Mouse (Mus musculus) WW6 (cell line): ENCODE data around the gene Slc39a10.
"Not testable (repeated sequence)": the region's sequence is repeated elsewhere in the genome, so short reads cannot be mapped to it uniquely, and the experiment has no call there.

Source experiments
- DNase-seq: peaks from one replicate; pipeline ENCODE4 v3.0.0-alpha.2; 2013; ENCODE audit warnings: low read depth, low spot score

The Slc39a10 gene

DNA sequence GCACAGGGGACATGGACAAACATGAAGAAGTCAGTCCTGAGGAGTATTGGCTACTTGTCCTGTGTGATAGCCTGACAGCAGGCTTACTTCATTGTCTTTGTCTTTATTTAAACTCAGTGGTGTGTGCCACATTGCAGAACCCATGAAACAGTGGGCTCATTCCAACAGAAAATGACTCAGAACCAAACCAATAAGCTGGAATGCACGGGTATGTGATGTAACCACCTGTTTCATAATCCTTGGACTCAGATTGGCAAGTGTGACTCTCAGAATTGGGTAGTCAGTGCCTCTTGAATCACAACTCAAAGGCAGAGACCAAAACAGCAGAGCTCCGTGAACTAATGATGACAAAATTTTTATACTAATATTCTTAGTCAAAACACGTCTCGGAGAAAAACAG is 110.4 kb downstream of the Slc39a10 start:
- DNase-seq = not testable (repeated sequence)

DNA sequence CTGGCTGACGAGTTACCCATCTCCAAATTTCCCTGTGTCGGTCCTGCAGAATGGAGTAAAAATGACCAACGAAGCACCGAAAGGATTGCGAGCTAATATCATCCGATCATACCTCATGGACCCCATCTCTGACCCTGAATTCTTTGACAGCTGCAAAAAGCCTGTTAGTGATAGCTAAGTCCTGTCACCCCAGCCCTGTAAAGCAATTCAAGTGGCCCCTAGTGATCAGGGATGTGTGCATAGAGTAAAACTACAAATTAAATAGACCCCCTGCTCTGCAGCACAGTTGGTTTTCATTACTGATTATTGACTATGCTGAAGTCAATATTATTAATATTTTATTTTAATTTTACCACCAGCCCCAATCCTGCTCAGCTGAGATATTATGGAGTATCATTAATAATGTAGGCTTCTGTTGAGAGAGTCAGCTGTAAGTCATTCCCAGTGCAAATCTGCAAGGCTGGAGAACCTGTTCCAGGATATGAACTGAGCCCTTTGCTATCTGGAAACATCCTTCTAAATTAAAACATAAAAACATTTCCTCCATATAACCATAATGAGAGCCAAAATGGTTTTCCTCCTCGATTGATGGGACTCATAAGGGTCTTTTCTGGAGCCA is 122.5 kb downstream of the Slc39a10 start:
- DNase-seq = not testable (repeated sequence)

- not testable (repeated sequence) for DNase-seq
Measured at GRCm38 (mm10) chr1:46769318-46769717, 123.3 kb downstream of the Slc39a10 start.

- not testable (repeated sequence) for DNase-seq
Measured at GRCm38 (mm10) chr1:46764600-46764999, 128.1 kb downstream of the Slc39a10 start.
